Mouse (Mus musculus): Measurements from ENCODE around the gene AW011738.

DNA sequence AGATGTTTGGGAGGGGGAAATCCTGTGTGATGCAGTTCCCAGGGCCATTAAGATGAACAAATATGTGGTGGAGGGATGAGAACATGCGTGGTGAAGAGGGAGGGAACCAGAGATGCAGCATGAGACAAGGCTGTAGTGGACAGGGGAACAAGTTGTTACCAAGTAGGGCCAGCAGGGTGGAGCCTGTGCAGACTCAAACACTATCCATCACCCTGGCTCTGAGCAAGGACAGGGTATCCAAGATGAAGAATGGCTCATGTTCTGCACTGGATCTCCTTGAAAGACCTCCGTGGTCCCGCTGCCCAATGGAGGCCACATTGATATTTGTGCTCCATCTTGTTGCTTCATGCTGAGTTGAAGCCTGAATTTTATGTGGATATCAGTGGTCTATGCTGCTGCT is 48.3 kb upstream of the AW011738 start:
- no peak for TF ChIP-seq CTCF (IDR thresholded peaks at IDR 0.05; ENCODE audit: extremely low read depth, insufficient read length, insufficient replicate concordance, low read depth, low read length)
- no peak for TF ChIP-seq POLR2A (IDR thresholded peaks at IDR 0.05; ENCODE audit: low read depth, low read length)

All from small intestine, adult 2 months (tissue).